Mouse (Mus musculus) stomach, postnatal 0 days (tissue): ENCODE measurements around the gene Gli3. TPM values are rescaled to one million over a fixed set of nuclear protein-coding genes. Genes with fewer than 3 reads are reported as not detected.

Experiments
- ATAC-seq: fragments of 200-750 bp; cut with Nextera tagmentation; 2 replicates; pipeline ENCODE4 v1.8.0; 2017; ENCODE audit not compliant: low FRiP score, low TSS enrichment
- DNase-seq: peaks from one replicate; pipeline ENCODE4 v3.0.0-alpha.2; 2016; ENCODE audit warnings: low spot score
- H3K27ac ChIP-seq: fragments of 300-500 bp; sonication (generic); replicated peaks from 2 replicates; pipeline ENCODE4 v1.5.1; 2014; ENCODE audit warnings: mild to moderate bottlenecking, control low read depth
- H3K27me3 ChIP-seq: fragments of 300-500 bp; sonication (generic); 2 replicates; pipeline ENCODE4 v1.6.1; 2014; ENCODE audit warnings: low read length; ENCODE audit not compliant: control insufficient read depth, insufficient read depth
- H3K36me3 ChIP-seq: fragments of 300-500 bp; sonication (generic); 2 replicates; pipeline ENCODE4 v1.6.1; 2014; ENCODE audit warnings: low read length, mixed read lengths; ENCODE audit not compliant: control insufficient read depth, insufficient read depth
- H3K4me1 ChIP-seq: fragments of 300-500 bp; sonication (generic); replicated peaks from 2 replicates; pipeline ENCODE4 v1.6.1; 2014; ENCODE audit warnings: antibody characterized with exemption; ENCODE audit not compliant: control insufficient read depth, insufficient read depth
- H3K4me2 ChIP-seq: fragments of 300-500 bp; sonication (generic); replicated peaks from 2 replicates; pipeline ENCODE4 v1.6.1; 2014; ENCODE audit warnings: low read depth, mild to moderate bottlenecking, control low read depth, moderate library complexity
- H3K4me3 ChIP-seq: fragments of 300-500 bp; sonication (generic); 2 replicates; pipeline ENCODE4 v1.5.1; 2014; ENCODE audit warnings: low read depth, low read length, control low read depth
- H3K9ac ChIP-seq: fragments of 300-500 bp; sonication (generic); 2 replicates; pipeline ENCODE4 v1.6.1; 2014; ENCODE audit warnings: mild to moderate bottlenecking, low read length, control low read depth, mixed read lengths
- H3K9me3 ChIP-seq: fragments of 300-500 bp; sonication (generic); 2 replicates; pipeline ENCODE4 v1.6.1; 2016; ENCODE audit warnings: low read length; ENCODE audit not compliant: control insufficient read depth
- CTCF ChIP-seq: IDR thresholded peaks from 2 replicates; pipeline ENCODE4 v1.5.1; 2016; ENCODE audit warnings: antibody characterized with exemption, low read depth, mild to moderate bottlenecking, moderate library complexity
- EP300 ChIP-seq: optimal IDR thresholded peaks from 2 replicates; pipeline ENCODE3; 2016; ENCODE audit warnings: antibody characterized with exemption
- WGBS: fragments of 180-500 bp; shearing (Covaris S2); extraction: QIAGEN DNeasy Blood & Tissue Kit; methylation state at CpG from one replicate; pipeline ENCODE4 v1.1.7; 2014; 5-methylcytosine and 5-hydroxymethylcytosine counted together
- polyA plus RNA-seq: library from polyadenylated mRNA; unstranded; fragments of >200 nt; fragmentation: Nextera tagmentation; extraction: Ambion mirVana; gene quantifications from 2 replicates; pipeline ENCODE4 v1.2.1, GENCODE M21; 2015

The Gli3 gene
- polyA plus RNA-seq: 4.9 and 5.0 TPM in 2 replicates

DNA sequence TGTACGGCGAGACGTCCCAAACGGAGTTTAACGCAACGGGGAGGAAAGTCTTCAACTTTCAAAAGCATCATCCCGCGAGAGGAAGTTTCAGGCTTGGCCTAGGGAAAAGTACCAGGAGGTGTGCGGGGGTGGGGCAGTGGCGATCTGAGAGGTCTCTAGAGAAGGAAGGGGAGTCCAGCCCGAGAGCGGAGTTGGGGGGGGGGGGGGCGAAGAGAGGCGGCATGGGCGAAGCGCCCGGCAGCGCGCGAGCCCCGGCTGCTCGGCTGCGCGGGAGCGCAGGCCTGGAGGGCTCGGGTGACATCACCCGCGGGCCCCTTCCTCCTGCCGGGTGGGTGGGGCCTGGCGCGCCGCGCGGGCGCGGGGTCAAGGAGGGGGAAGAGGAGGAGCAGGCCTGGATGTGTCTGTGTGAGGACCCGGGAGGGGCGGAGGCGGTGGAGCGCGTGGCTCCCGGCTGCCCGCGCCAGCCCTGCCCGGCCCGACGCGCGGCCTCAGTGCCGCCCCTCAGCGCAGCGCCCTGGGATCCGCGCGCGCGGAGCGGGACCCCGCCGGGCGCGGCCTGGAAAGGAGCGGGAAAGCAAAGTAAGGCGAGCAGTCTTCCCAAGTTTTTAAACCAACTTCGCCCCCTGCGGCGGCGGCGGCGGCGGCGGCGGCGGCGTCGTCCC, at the start of gene Gli3:
Gene Gli3 (plus strand): TSS at position 406 of the 662 bp plus-strand sequence.
- Histone ChIP-seq H3K36me3 (no peaks in the 10 kb centered on the region), H3K4me2 (peak within 1 kb of the TSS; percentile 82), H3K9ac (peak within 1 kb of the TSS; percentile 85), H3K4me1 (no peaks in the 10 kb centered on the region), H3K27me3 (no peaks in the 10 kb centered on the region), H3K4me3 (peak within 1 kb of the TSS; percentile 84), H3K27ac (peak within 1 kb of the TSS; percentile 96), H3K9me3 (no peaks in the 10 kb centered on the region)
- TF ChIP-seq EP300 (no peak), CTCF (no peak)
- DNase-seq (peak; percentile 79), ATAC-seq (peak; percentile 93)
- WGBS: 2% methylated on average over 20 of the region's 76 CpGs

- Histone ChIP-seq H3K9me3 (no peaks in the 10 kb centered on the region), H3K4me2 (peak overlapping the region; percentile 15), H3K36me3 (no peaks in the 10 kb centered on the region), H3K4me1 (no peaks in the 10 kb centered on the region), H3K9ac (no peak overlapping the region), H3K4me3 (no peak overlapping the region), H3K27ac (no peak overlapping the region), H3K27me3 (no peaks in the 10 kb centered on the region)
- TF ChIP-seq CTCF (no peak), EP300 (no peak)
- 32% methylated on average over 10 of the region's 10 CpGs for WGBS
- ATAC-seq: no peak
- no peak for DNase-seq
Measured at GRCm38 (mm10) chr13:15421182-15421750, 41.8 kb upstream of the Gli3 start.

- no peaks in the 10 kb centered on the region for H3K36me3 ChIP-seq
- ATAC-seq: no peak
- DNase-seq: no peak
- no peak for TF ChIP-seq CTCF
- TF ChIP-seq EP300: no peak
- H3K9me3 ChIP-seq: no peaks in the 10 kb centered on the region
- 71% methylated on average over 4 of the region's 4 CpGs for WGBS
- no peak overlapping the region for H3K9ac ChIP-seq
- H3K4me1 ChIP-seq: no peaks in the 10 kb centered on the region
- H3K27ac ChIP-seq: no peak overlapping the region
- H3K4me3 ChIP-seq: no peak overlapping the region
- no peak overlapping the region for H3K4me2 ChIP-seq
- H3K27me3 ChIP-seq: no peaks in the 10 kb centered on the region
Measured at GRCm38 (mm10) chr13:15442002-15442401, 21.0 kb upstream of the Gli3 start.

DNA sequence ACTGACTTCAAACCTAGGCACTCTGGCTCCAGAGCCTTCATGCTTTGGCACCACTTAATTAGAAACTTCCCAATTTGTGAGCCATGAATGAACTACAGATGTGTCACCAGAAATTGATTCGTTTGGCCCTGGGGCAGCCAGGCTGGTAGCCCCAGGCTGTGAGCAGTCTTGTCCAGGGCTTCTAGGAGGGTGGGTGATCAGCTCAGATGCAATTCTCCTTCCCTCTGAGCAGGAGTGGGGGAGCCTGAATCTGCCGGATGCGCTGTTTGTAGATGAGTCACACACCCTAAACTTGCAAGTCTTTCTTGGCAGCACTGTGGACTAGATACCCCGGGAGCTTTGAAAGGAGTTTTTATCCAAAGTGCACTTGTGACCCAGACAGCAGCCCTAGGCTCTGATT, 18.7 kb upstream of the Gli3 start:
- Histone ChIP-seq H3K4me3 (no peak overlapping the region), H3K36me3 (no peaks in the 10 kb centered on the region), H3K9ac (0 out of 2 replicates have a peak overlapping the region, but pooled peaks have one; percentile 23), H3K27me3 (no peaks in the 10 kb centered on the region), H3K4me2 (no peak overlapping the region), H3K4me1 (no peaks in the 10 kb centered on the region), H3K9me3 (no peaks in the 10 kb centered on the region), H3K27ac (no peak overlapping the region)
- no peak for ATAC-seq
- no peak for DNase-seq
- TF ChIP-seq CTCF: no peak
- no peak for TF ChIP-seq EP300
- WGBS: 55% methylated on average over 4 of the region's 4 CpGs

GRCm38 (mm10) chr13:15445591-15445990, 17.4 kb upstream of the Gli3 start:
- Histone ChIP-seq H3K4me2 (no peak overlapping the region), H3K9me3 (no peaks in the 10 kb centered on the region), H3K9ac (no peak overlapping the region), H3K27ac (no peak overlapping the region), H3K4me3 (no peak overlapping the region), H3K27me3 (no peaks in the 10 kb centered on the region), H3K4me1 (no peaks in the 10 kb centered on the region), H3K36me3 (no peaks in the 10 kb centered on the region)
- ATAC-seq (no peak), DNase-seq (no peak)
- WGBS: 78% methylated on average over 2 of the region's 2 CpGs
- TF ChIP-seq EP300: no peak
- TF ChIP-seq CTCF: no peak

DNA sequence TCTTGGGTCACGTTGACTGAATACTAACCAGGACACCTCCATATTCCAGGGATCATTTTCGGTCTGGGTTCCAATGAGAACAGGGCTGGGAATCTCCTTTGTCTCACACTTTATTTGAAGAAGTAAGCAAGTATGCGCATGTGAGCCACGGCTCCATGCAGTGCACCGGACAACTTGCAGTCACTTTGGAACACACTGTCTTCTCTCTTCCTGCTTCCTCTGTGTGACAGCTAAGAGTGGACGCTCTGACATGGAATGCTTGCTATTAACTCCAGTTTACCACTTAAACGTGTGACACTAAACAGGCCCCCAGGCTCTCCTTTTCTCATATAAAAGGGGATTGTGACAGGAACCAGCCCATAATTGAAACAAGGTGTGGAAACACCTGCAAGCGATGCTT, 17.0 kb upstream of the Gli3 start:
- Histone ChIP-seq H3K27me3 (no peaks in the 10 kb centered on the region), H3K4me2 (no peak overlapping the region)
- ATAC-seq: no peak

More for the DNA sequence above, 17.0 kb upstream of the Gli3 start:
- DNase-seq: no peak
- TF ChIP-seq EP300: no peak
- no peak for TF ChIP-seq CTCF
- H3K27ac ChIP-seq: no peak overlapping the region
- H3K4me1 ChIP-seq: no peaks in the 10 kb centered on the region
- WGBS: 70% methylated on average over 8 of the region's 8 CpGs
- no peaks in the 10 kb centered on the region for H3K36me3 ChIP-seq
- H3K9me3 ChIP-seq: no peaks in the 10 kb centered on the region
- no peak overlapping the region for H3K4me3 ChIP-seq
- no peak overlapping the region for H3K9ac ChIP-seq
